Mouse (Mus musculus) Patski (cell line): Measurements from ENCODE around the gene Eif4g3. TPM values are rescaled to one million over a fixed set of nuclear protein-coding genes. Genes with fewer than 3 reads are reported as not detected.

Source experiments
- ATAC-seq: fragments of 100-300 bp; one replicate; pipeline ENCODE4 v1.8.0; 2021
- CTCF ChIA-PET: fragments of 350-600 bp; sonication (Branson Sonifier 250); formaldehyde crosslinking; loops from one replicate; lab custom pipeline; 2022; ENCODE audit warnings: inconsistent platforms; lab: Charles Lee
- POLR2A ChIA-PET: fragments of 350-600 bp; sonication (Branson Sonifier 250); formaldehyde crosslinking; loops from one replicate; lab custom pipeline; 2022; ENCODE audit warnings: antibody characterized with exemption, inconsistent platforms; lab: Charles Lee
- DNase-seq: peaks from one replicate; pipeline ENCODE4 v3.0.0-alpha.2; 2011; ENCODE audit warnings: low read depth, low spot score
- H3K27me3 ChIP-seq: fragments of 371-371 bp; one replicate; pipeline ENCODE4 v1.5.1; 2021
- CTCF ChIP-seq: fragments of 100-300 bp; IDR thresholded peaks from one replicate; pipeline ENCODE4 v1.5.1; 2021
- in situ Hi-C: fragments of 300-500 bp; cut with MboI; formaldehyde crosslinking; loops from 3 replicates; pipeline ENCODE4 v1.11.1; 2018; ENCODE audit warnings: low pct_unique_long_range_greater_than_20kb, mixed read lengths
- polyA plus RNA-seq: library from polyadenylated mRNA; unstranded; gene quantifications from one replicate; pipeline ENCODE4 v1.2.3, GENCODE M21; 2021

Gene Eif4g3
- polyA plus RNA-seq, 1 experiment from 2014 or later, result 73.5 TPM

- TF ChIP-seq CTCF, result no peak
- no peaks in the 10 kb centered on the region for H3K27me3 ChIP-seq
- DNase-seq, result no peak
- ChIA-PET POLR2A (no interaction called here), CTCF (no interaction called here)
- in situ Hi-C loops, result no loop called here
- no peak for ATAC-seq
Observed at GRCm38 (mm10) chr4:137984746-137985145, 8.1 kb upstream of the Eif4g3 start.

- POLR2A ChIA-PET, result no interaction called here
- peak; percentile 22 for ATAC-seq
- TF ChIP-seq CTCF, result no peak
- in situ Hi-C loops, result no loop called here
- CTCF ChIA-PET, result no interaction called here
- DNase-seq, result peak; percentile 93
- no peaks in the 10 kb centered on the region for H3K27me3 ChIP-seq
Observed at GRCm38 (mm10) chr4:137989426-137989825, 3.4 kb upstream of the Eif4g3 start.

- ChIA-PET CTCF (interaction anchor here (1.3 kb wide), 1 partner anchor 59 kb away, joined by 3 read pairs; no protein-coding TSS in a partner anchor), POLR2A (no interaction called here)
- ATAC-seq, result no peak
- in situ Hi-C loops, result no loop called here
- no peak for TF ChIP-seq CTCF
- no peak for DNase-seq
- no peaks in the 10 kb centered on the region for H3K27me3 ChIP-seq
Observed at GRCm38 (mm10) chr4:137990433-137990832, 2.4 kb upstream of the Eif4g3 start.

- in situ Hi-C loops, result no loop called here
- ATAC-seq, result no peak
- no peak for DNase-seq
- ChIA-PET CTCF (interaction anchor here (0.7 to 1.3 kb wide), 2 partner anchors 58 to 135 kb away, joined by 3 read pairs; no protein-coding TSS in a partner anchor), POLR2A (interaction anchor here (0.6 kb wide), 1 partner anchor 11 kb away, joined by 4 read pairs; no protein-coding TSS in a partner anchor)
- H3K27me3 ChIP-seq, result no peaks in the 10 kb centered on the region
- TF ChIP-seq CTCF, result no peak
Observed at GRCm38 (mm10) chr4:137991240-137991639, 1.6 kb upstream of the Eif4g3 start.

- in situ Hi-C loops, result no loop called here
- TF ChIP-seq CTCF, result no peak
- no peaks in the 10 kb centered on the region for H3K27me3 ChIP-seq
- ATAC-seq (peak; percentile 77), DNase-seq (peak; percentile 73)
- CTCF ChIA-PET, result no interaction called here
- POLR2A ChIA-PET, result no interaction called here
Observed at GRCm38 (mm10) chr4:137993291-137993758, 503 bp downstream of the Eif4g3 start.

GRCm38 (mm10) chr4:137993821-137994561 lies 1.2 kb downstream of the Eif4g3 start:
- in situ Hi-C loops, result no loop called here
- no peak for TF ChIP-seq CTCF
- H3K27me3 ChIP-seq, result no peaks in the 10 kb centered on the region
- no peak for ATAC-seq
- ChIA-PET CTCF (no interaction called here), POLR2A (interaction anchor here (1.2 kb wide), 1 partner anchor 33 kb away, joined by 3 read pairs; no protein-coding TSS in a partner anchor)
- no peak for DNase-seq

- in situ Hi-C loops, result no loop called here
- CTCF ChIA-PET, result no interaction called here
- no peak for DNase-seq
- H3K27me3 ChIP-seq, result no peaks in the 10 kb centered on the region
- no peak for ATAC-seq
- TF ChIP-seq CTCF, result no peak
- POLR2A ChIA-PET, result interaction anchor here (1.2 kb wide), 1 partner anchor 33 kb away, joined by 3 read pairs; no protein-coding TSS in a partner anchor
Observed at GRCm38 (mm10) chr4:137994562-137995336, 1.9 kb downstream of the Eif4g3 start.

GRCm38 (mm10) chr4:137995399-137995798 lies 2.6 kb downstream of the Eif4g3 start:
- POLR2A ChIA-PET, result no interaction called here
- H3K27me3 ChIP-seq, result no peaks in the 10 kb centered on the region
- no peak for TF ChIP-seq CTCF
- CTCF ChIA-PET, result no interaction called here
- no peak for ATAC-seq
- no peak for DNase-seq
- in situ Hi-C loops, result no loop called here

- ChIA-PET CTCF (no interaction called here), POLR2A (interaction anchor here (0.6 kb wide), 1 partner anchor 266 kb away, joined by 3 read pairs; no protein-coding TSS in a partner anchor)
- DNase-seq (no peak), ATAC-seq (no peak)
- no peaks in the 10 kb centered on the region for H3K27me3 ChIP-seq
- TF ChIP-seq CTCF, result no peak
- in situ Hi-C loops, result no loop called here
Observed at GRCm38 (mm10) chr4:137998232-137998631, 5.4 kb downstream of the Eif4g3 start.

- in situ Hi-C loops, result no loop called here
- POLR2A ChIA-PET, result no interaction called here
Observed at GRCm38 (mm10) chr4:138000682-138001081, 7.9 kb downstream of the Eif4g3 start.

More at GRCm38 (mm10) chr4:138000682-138001081, 7.9 kb downstream of the Eif4g3 start:
- TF ChIP-seq CTCF, result no peak
- H3K27me3 ChIP-seq, result no peaks in the 10 kb centered on the region
- CTCF ChIA-PET, result no interaction called here
- no peak for DNase-seq
- no peak for ATAC-seq
